Mouse (Mus musculus) heart, embryonic 15.5 days (tissue): ENCODE measurements around the gene Otol1. TPM values are rescaled to one million over a fixed set of nuclear protein-coding genes. Genes with fewer than 3 reads are reported as not detected.

Source experiments
- ATAC-seq: fragments of 200-750 bp; cut with Nextera tagmentation; replicated peaks from 2 replicates; pipeline ENCODE4 v1.8.0; 2017; ENCODE audit warnings: low read depth, moderate TSS enrichment; ENCODE audit not compliant: insufficient number of reproducible peaks, insufficient read depth, low FRiP score
- H3K27ac ChIP-seq: fragments of 300-500 bp; sonication (generic); 2 replicates; pipeline ENCODE4 v1.5.1; 2015; ENCODE audit warnings: mild to moderate bottlenecking, inconsistent platforms
- H3K27me3 ChIP-seq: fragments of 300-500 bp; sonication (generic); 2 replicates; pipeline ENCODE4 v1.6.1; 2015; ENCODE audit warnings: inconsistent platforms
- H3K36me3 ChIP-seq: fragments of 300-500 bp; sonication (generic); 2 replicates; pipeline ENCODE4 v1.6.1; 2015; ENCODE audit warnings: mild to moderate bottlenecking, inconsistent platforms
- H3K4me1 ChIP-seq: fragments of 300-500 bp; sonication (generic); replicated peaks from 2 replicates; pipeline ENCODE4 v1.6.1; 2015; ENCODE audit warnings: inconsistent platforms
- H3K4me2 ChIP-seq: fragments of 300-500 bp; sonication (generic); 2 replicates; pipeline ENCODE4 v1.6.1; 2015; ENCODE audit warnings: inconsistent platforms, mild to moderate bottlenecking, moderate library complexity
- H3K4me3 ChIP-seq: fragments of 300-500 bp; sonication (generic); 2 replicates; pipeline ENCODE4 v1.5.1; 2015; ENCODE audit warnings: mild to moderate bottlenecking, inconsistent platforms
- H3K9ac ChIP-seq: fragments of 300-500 bp; sonication (generic); 2 replicates; pipeline ENCODE4 v1.6.1; 2015; ENCODE audit warnings: mild to moderate bottlenecking, inconsistent platforms
- H3K9me3 ChIP-seq: fragments of 300-500 bp; sonication (generic); replicated peaks from 2 replicates; pipeline ENCODE4 v1.6.1; 2016; ENCODE audit warnings: inconsistent platforms
- WGBS: fragments of 180-500 bp; shearing (Covaris S2); methylation state at CpG from one replicate; pipeline ENCODE4 v1.1.7; 2015; ENCODE audit warnings: mixed read lengths; 5-methylcytosine and 5-hydroxymethylcytosine counted together
- polyA plus RNA-seq: library from polyadenylated mRNA; unstranded; fragments of >200 nt; fragmentation: Nextera tagmentation; extraction: Ambion mirVana; gene quantifications from 2 replicates; pipeline ENCODE4 v1.2.1, GENCODE M21; 2015

The Otol1 gene
- polyA plus RNA-seq: 0.08 TPM in 1 of 2 replicates, not detected in the other

GRCm38 (mm10) chr3:70007313-70007712 lies at the start of gene Otol1:
Gene Otol1, plus strand, starts transcription at chr3:70007613.
- no peaks in the 10 kb centered on the region for H3K36me3 ChIP-seq
- ATAC-seq: no peak
- WGBS: 63% methylated on average over 4 of the region's 4 CpGs

GRCm38 (mm10) chr3:69962187-69962586 lies 45.2 kb upstream of the Otol1 start:
- Histone ChIP-seq H3K4me3 (no peak overlapping the region), H3K27me3 (no peaks in the 10 kb centered on the region), H3K4me2 (no peak overlapping the region), H3K36me3 (no peaks in the 10 kb centered on the region), H3K4me1 (no peaks in the 10 kb centered on the region), H3K9ac (no peak overlapping the region), H3K27ac (no peak overlapping the region), H3K9me3 (no peaks in the 10 kb centered on the region)
- 60% methylated on average over 5 of the region's 5 CpGs for WGBS
- peak; percentile 22; the same call in 1 of the 2 replicates for ATAC-seq

More at GRCm38 (mm10) chr3:70007313-70007712, at the start of gene Otol1:
- Histone ChIP-seq H3K4me3 (no peak within 1 kb of the TSS), H3K9ac (no peak within 1 kb of the TSS), H3K4me1 (no peaks in the 10 kb centered on the region), H3K27ac (no peak within 1 kb of the TSS), H3K4me2 (no peak within 1 kb of the TSS), H3K27me3 (no peaks in the 10 kb centered on the region), H3K9me3 (no peaks in the 10 kb centered on the region)

- WGBS: 71% methylated on average over 6 of the region's 6 CpGs
- no peaks in the 10 kb centered on the region for H3K27me3 ChIP-seq
- ATAC-seq: no peak
- no peaks in the 10 kb centered on the region for H3K4me1 ChIP-seq
- no peak overlapping the region for H3K27ac ChIP-seq
- no peaks in the 10 kb centered on the region for H3K9me3 ChIP-seq
- H3K9ac ChIP-seq: no peak overlapping the region
- no peak overlapping the region for H3K4me3 ChIP-seq
- no peaks in the 10 kb centered on the region for H3K36me3 ChIP-seq
- H3K4me2 ChIP-seq: no peak overlapping the region
Observed at GRCm38 (mm10) chr3:69971482-69972097, 35.8 kb upstream of the Otol1 start.

GRCm38 (mm10) chr3:69978092-69978491 lies 29.3 kb upstream of the Otol1 start:
- Histone ChIP-seq H3K9ac (no peak overlapping the region), H3K4me2 (no peak overlapping the region), H3K4me3 (no peak overlapping the region), H3K4me1 (no peaks in the 10 kb centered on the region), H3K36me3 (no peaks in the 10 kb centered on the region), H3K9me3 (no peaks in the 10 kb centered on the region), H3K27me3 (no peaks in the 10 kb centered on the region), H3K27ac (no peak overlapping the region)
- ATAC-seq: no peak

- Histone ChIP-seq H3K9ac (no peak overlapping the region), H3K4me1 (no peaks in the 10 kb centered on the region), H3K27me3 (no peaks in the 10 kb centered on the region), H3K36me3 (no peaks in the 10 kb centered on the region), H3K4me3 (no peak overlapping the region), H3K4me2 (no peak overlapping the region), H3K27ac (no peak overlapping the region), H3K9me3 (no peaks in the 10 kb centered on the region)
- no peak for ATAC-seq
- 68% methylated on average over 4 of the region's 4 CpGs for WGBS
Observed at GRCm38 (mm10) chr3:69993806-69994205, 13.6 kb upstream of the Otol1 start.

GRCm38 (mm10) chr3:70001540-70001939 lies 5.9 kb upstream of the Otol1 start:
- no peak for ATAC-seq
- no peak overlapping the region for H3K27ac ChIP-seq
- H3K27me3 ChIP-seq: no peaks in the 10 kb centered on the region
- no peaks in the 10 kb centered on the region for H3K36me3 ChIP-seq
- WGBS: 61% methylated on average over 9 of the region's 9 CpGs
- H3K4me1 ChIP-seq: no peaks in the 10 kb centered on the region
- no peaks in the 10 kb centered on the region for H3K9me3 ChIP-seq
- H3K4me2 ChIP-seq: no peak overlapping the region
- no peak overlapping the region for H3K4me3 ChIP-seq
- no peak overlapping the region for H3K9ac ChIP-seq

- ATAC-seq: no peak
- 78% methylated on average over 17 of the region's 17 CpGs for WGBS
- no peak overlapping the region for H3K27ac ChIP-seq
- no peak overlapping the region for H3K4me2 ChIP-seq
- H3K9ac ChIP-seq: no peak overlapping the region
- no peak overlapping the region for H3K4me3 ChIP-seq
- H3K36me3 ChIP-seq: no peaks in the 10 kb centered on the region
- no peaks in the 10 kb centered on the region for H3K27me3 ChIP-seq
- H3K4me1 ChIP-seq: no peaks in the 10 kb centered on the region
- no peaks in the 10 kb centered on the region for H3K9me3 ChIP-seq
Observed at GRCm38 (mm10) chr3:70003126-70003764, 4.2 kb upstream of the Otol1 start.

GRCm38 (mm10) chr3:70003955-70004354 lies 3.5 kb upstream of the Otol1 start:
- no peaks in the 10 kb centered on the region for H3K9me3 ChIP-seq
- H3K9ac ChIP-seq: no peak overlapping the region
- no peaks in the 10 kb centered on the region for H3K4me1 ChIP-seq
- ATAC-seq: no peak
- no peak overlapping the region for H3K4me3 ChIP-seq
- H3K36me3 ChIP-seq: no peaks in the 10 kb centered on the region
- H3K27ac ChIP-seq: no peak overlapping the region
- no peak overlapping the region for H3K4me2 ChIP-seq
- WGBS: 34% methylated on average over 7 of the region's 7 CpGs
- no peaks in the 10 kb centered on the region for H3K27me3 ChIP-seq

GRCm38 (mm10) chr3:70004379-70004778 lies 3.0 kb upstream of the Otol1 start:
- H3K9ac ChIP-seq: no peak overlapping the region
- H3K4me2 ChIP-seq: no peak overlapping the region
- no peaks in the 10 kb centered on the region for H3K4me1 ChIP-seq
- H3K27ac ChIP-seq: no peak overlapping the region
- WGBS: 62% methylated on average over 8 of the region's 8 CpGs
- H3K4me3 ChIP-seq: no peak overlapping the region
- no peaks in the 10 kb centered on the region for H3K9me3 ChIP-seq
- H3K36me3 ChIP-seq: no peaks in the 10 kb centered on the region
- no peaks in the 10 kb centered on the region for H3K27me3 ChIP-seq
- no peak for ATAC-seq

- no peaks in the 10 kb centered on the region for H3K9me3 ChIP-seq
- no peak overlapping the region for H3K4me2 ChIP-seq
- no peak overlapping the region for H3K9ac ChIP-seq
- no peak overlapping the region for H3K4me3 ChIP-seq
- no peak for ATAC-seq
- H3K27ac ChIP-seq: no peak overlapping the region
- H3K4me1 ChIP-seq: no peaks in the 10 kb centered on the region
- no peaks in the 10 kb centered on the region for H3K36me3 ChIP-seq
- H3K27me3 ChIP-seq: no peaks in the 10 kb centered on the region
- WGBS: 78% methylated on average over 4 of the region's 4 CpGs
Observed at GRCm38 (mm10) chr3:70012641-70013040, 5.2 kb downstream of the Otol1 start.

GRCm38 (mm10) chr3:70026605-70027004 lies 19.2 kb downstream of the Otol1 start:
- Histone ChIP-seq H3K36me3 (no peaks in the 10 kb centered on the region), H3K4me1 (no peaks in the 10 kb centered on the region), H3K4me2 (no peak overlapping the region), H3K27ac (no peak overlapping the region), H3K4me3 (no peak overlapping the region), H3K27me3 (no peaks in the 10 kb centered on the region), H3K9me3 (no peaks in the 10 kb centered on the region), H3K9ac (no peak overlapping the region)
- 55% methylated on average over 6 of the region's 6 CpGs for WGBS
- ATAC-seq: no peak

- Histone ChIP-seq H3K4me2 (no peak overlapping the region), H3K36me3 (no peaks in the 10 kb centered on the region), H3K4me1 (no peaks in the 10 kb centered on the region), H3K9me3 (no peaks in the 10 kb centered on the region), H3K9ac (no peak overlapping the region), H3K27ac (no peak overlapping the region), H3K27me3 (no peaks in the 10 kb centered on the region), H3K4me3 (no peak overlapping the region)
- ATAC-seq: no peak
- 75% methylated on average over 3 of the region's 3 CpGs for WGBS
Observed at GRCm38 (mm10) chr3:70029260-70029659, 21.8 kb downstream of the Otol1 start.
